Mouse (Mus musculus) stomach, embryonic 16.5 days (tissue): ENCODE measurements at regions not wholly inside any gene's neighbourhood (a gene's known extent, or its start where the extent isn't known, plus 50 kb on each side); places are given as distances from the start of the nearest gene placed in this dataset.

Experiments
- ATAC-seq: fragments of 200-750 bp; cut with Nextera tagmentation; 2 replicates; pipeline ENCODE4 v1.8.0; 2017; ENCODE audit warnings: moderate number of reproducible peaks, moderate TSS enrichment; ENCODE audit not compliant: insufficient read depth, low FRiP score
- H3K27ac ChIP-seq: fragments of 300-500 bp; sonication (generic); 2 replicates; pipeline ENCODE4 v1.5.1; 2014; ENCODE audit warnings: low read length
- H3K27me3 ChIP-seq: fragments of 300-500 bp; sonication (generic); 2 replicates; pipeline ENCODE4 v1.6.1; 2014; ENCODE audit warnings: low read length, control low read depth, mixed read lengths; ENCODE audit not compliant: control insufficient read depth, insufficient read depth
- H3K36me3 ChIP-seq: fragments of 300-500 bp; sonication (generic); 2 replicates; pipeline ENCODE4 v1.6.1; 2014; ENCODE audit warnings: low read length; ENCODE audit not compliant: control insufficient read depth, insufficient read depth
- H3K4me1 ChIP-seq: fragments of 300-500 bp; sonication (generic); 2 replicates; pipeline ENCODE4 v1.6.1; 2014; ENCODE audit warnings: low read length, control low read depth, mixed read lengths; ENCODE audit not compliant: control insufficient read depth, insufficient read depth
- H3K4me2 ChIP-seq: fragments of 300-500 bp; sonication (generic); 2 replicates; pipeline ENCODE4 v1.6.1; 2014; ENCODE audit warnings: low read depth, low read length, mixed read lengths
- H3K4me3 ChIP-seq: fragments of 300-500 bp; sonication (generic); replicated peaks from 2 replicates; pipeline ENCODE4 v1.5.1; 2014; ENCODE audit warnings: mild to moderate bottlenecking, low read length
- H3K9ac ChIP-seq: fragments of 300-500 bp; sonication (generic); 2 replicates; pipeline ENCODE4 v1.6.1; 2014; ENCODE audit warnings: low read length
- H3K9me3 ChIP-seq: fragments of 300-500 bp; sonication (generic); replicated peaks from 2 replicates; pipeline ENCODE4 v1.6.1; 2016; ENCODE audit warnings: low read length, control low read depth; ENCODE audit not compliant: control insufficient read depth
- WGBS: fragments of 180-500 bp; shearing (Covaris S2); extraction: QIAGEN DNeasy Blood & Tissue Kit; methylation state at CpG from one replicate; pipeline ENCODE4 v1.1.7; 2014; 5-methylcytosine and 5-hydroxymethylcytosine counted together

DNA sequence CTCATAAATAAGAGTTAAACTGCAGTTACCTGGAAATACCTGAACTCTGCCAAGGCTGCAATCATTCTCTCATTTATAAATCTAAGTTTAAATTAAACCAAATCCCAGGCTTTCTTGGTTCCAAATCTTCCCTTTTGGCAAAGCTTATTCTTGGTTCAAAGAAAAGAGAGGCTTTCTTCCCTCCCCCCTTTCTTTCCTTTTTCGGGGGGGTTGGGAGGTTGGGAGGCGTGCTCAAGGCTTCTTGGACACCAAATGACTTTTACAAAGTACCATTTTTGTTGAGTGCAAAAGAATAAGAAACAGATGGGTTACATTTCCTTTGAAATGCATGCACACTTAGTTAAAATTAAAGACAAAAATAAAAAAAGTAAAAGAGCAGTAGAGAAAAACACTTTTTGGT lies 105.4 kb upstream of the Mroh9 start:
- WGBS: 75% methylated on average over 2 of the region's 2 CpGs
- no peak overlapping the region for H3K4me2 ChIP-seq
- no peaks in the 10 kb centered on the region for H3K4me1 ChIP-seq
- H3K27me3 ChIP-seq: no peaks in the 10 kb centered on the region
- H3K36me3 ChIP-seq: no peaks in the 10 kb centered on the region
- H3K27ac ChIP-seq: no peak overlapping the region
- ATAC-seq: no peak
- H3K4me3 ChIP-seq: no peak overlapping the region
- no peaks in the 10 kb centered on the region for H3K9me3 ChIP-seq
- no peak overlapping the region for H3K9ac ChIP-seq

- WGBS: 77% methylated on average over 2 of the region's 2 CpGs
- Histone ChIP-seq H3K4me2 (no peak overlapping the region), H3K36me3 (no peaks in the 10 kb centered on the region), H3K4me1 (no peaks in the 10 kb centered on the region), H3K4me3 (no peak overlapping the region), H3K27me3 (no peaks in the 10 kb centered on the region), H3K9ac (no peak overlapping the region), H3K27ac (no peak overlapping the region), H3K9me3 (no peaks in the 10 kb centered on the region)
- no peak for ATAC-seq
Measured at GRCm38 (mm10) chr1:163181851-163182250, 96.4 kb upstream of the Mroh9 start.

- Histone ChIP-seq H3K4me1 (no peaks in the 10 kb centered on the region), H3K4me3 (no peak overlapping the region), H3K36me3 (no peaks in the 10 kb centered on the region), H3K27me3 (no peaks in the 10 kb centered on the region), H3K4me2 (no peak overlapping the region), H3K9ac (no peak overlapping the region), H3K27ac (no peak overlapping the region), H3K9me3 (no peaks in the 10 kb centered on the region)
- no peak for ATAC-seq
- WGBS: 42% methylated on average over 3 of the region's 3 CpGs
Measured at GRCm38 (mm10) chr1:163177011-163177410, 91.5 kb upstream of the Mroh9 start.

DNA sequence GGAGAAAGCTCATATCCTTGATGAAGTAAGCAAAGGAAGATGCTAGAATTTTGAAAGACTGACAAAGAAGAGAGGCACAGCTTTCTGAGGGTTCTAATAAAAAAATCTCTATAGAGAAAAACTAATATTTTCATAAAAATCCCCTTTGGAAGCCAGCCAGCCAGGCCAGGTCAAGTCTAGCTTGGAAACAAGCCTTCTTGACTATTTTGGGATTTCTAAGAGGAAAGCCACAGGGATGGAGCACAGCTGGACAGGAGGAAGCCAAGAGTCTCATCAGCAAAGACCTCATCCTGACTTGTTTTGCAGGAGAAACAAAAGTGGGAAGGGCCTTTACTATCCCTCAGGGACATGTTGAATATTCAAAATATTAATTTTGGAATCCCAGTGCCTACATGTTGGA lies 81.6 kb upstream of the Mroh9 start:
- H3K4me1 ChIP-seq: no peaks in the 10 kb centered on the region
- no peak overlapping the region for H3K4me2 ChIP-seq
- H3K9ac ChIP-seq: no peak overlapping the region
- H3K9me3 ChIP-seq: no peaks in the 10 kb centered on the region; the same call in 1 of the 2 replicates
- H3K27me3 ChIP-seq: no peaks in the 10 kb centered on the region
- no peaks in the 10 kb centered on the region for H3K36me3 ChIP-seq
- H3K27ac ChIP-seq: no peak overlapping the region
- H3K4me3 ChIP-seq: no peak overlapping the region
- no peak for ATAC-seq

- no peaks in the 10 kb centered on the region for H3K27me3 ChIP-seq
- WGBS: 61% methylated on average over 2 of the region's 2 CpGs
- H3K9me3 ChIP-seq: no peaks in the 10 kb centered on the region
- H3K27ac ChIP-seq: no peak overlapping the region
- no peak overlapping the region for H3K4me2 ChIP-seq
- no peak for ATAC-seq
- no peaks in the 10 kb centered on the region for H3K36me3 ChIP-seq
- no peaks in the 10 kb centered on the region for H3K4me1 ChIP-seq
- H3K9ac ChIP-seq: no peak overlapping the region
- H3K4me3 ChIP-seq: no peak overlapping the region
Measured at GRCm38 (mm10) chr1:163163636-163164035, 78.2 kb upstream of the Mroh9 start.

- 35% methylated on average over 3 of the region's 3 CpGs for WGBS
- ATAC-seq: no peak
Measured at GRCm38 (mm10) chr1:163159911-163160310, 74.4 kb upstream of the Mroh9 start.

DNA sequence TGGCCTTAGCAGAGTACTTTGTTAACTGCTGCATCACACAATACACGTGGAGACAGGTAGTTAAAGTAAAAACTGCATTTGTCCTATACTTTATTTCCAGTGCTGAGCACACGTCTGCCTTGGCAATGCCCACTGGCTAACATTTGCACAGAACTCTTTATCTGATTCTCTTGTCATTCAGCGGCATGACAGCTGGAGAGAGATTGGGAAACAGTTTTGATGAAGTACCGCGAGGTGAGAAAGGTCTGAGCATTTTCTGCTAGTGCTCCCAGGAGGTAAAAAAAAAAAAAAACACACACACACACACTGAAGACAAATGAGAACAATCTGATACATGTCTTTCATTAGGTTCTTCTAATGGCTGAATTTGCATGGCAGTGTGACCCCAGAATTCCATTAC lies 73.0 kb upstream of the Mroh9 start:
- no peaks in the 10 kb centered on the region for H3K27me3 ChIP-seq
- no peak overlapping the region for H3K4me2 ChIP-seq
- H3K4me3 ChIP-seq: no peak overlapping the region
- no peaks in the 10 kb centered on the region for H3K4me1 ChIP-seq
- no peak overlapping the region for H3K9ac ChIP-seq
- H3K27ac ChIP-seq: no peak overlapping the region
- WGBS: 41% methylated on average over 5 of the region's 5 CpGs
- H3K9me3 ChIP-seq: no peaks in the 10 kb centered on the region
- no peaks in the 10 kb centered on the region for H3K36me3 ChIP-seq
- ATAC-seq: no peak

More at GRCm38 (mm10) chr1:163159911-163160310, 74.4 kb upstream of the Mroh9 start:
- no peak overlapping the region for H3K9ac ChIP-seq
- no peaks in the 10 kb centered on the region for H3K27me3 ChIP-seq
- no peaks in the 10 kb centered on the region for H3K9me3 ChIP-seq
- H3K4me1 ChIP-seq: no peaks in the 10 kb centered on the region
- H3K27ac ChIP-seq: no peak overlapping the region
- no peak overlapping the region for H3K4me2 ChIP-seq
- no peaks in the 10 kb centered on the region for H3K36me3 ChIP-seq
- H3K4me3 ChIP-seq: no peak overlapping the region

GRCm38 (mm10) chr1:163150203-163150855 lies 64.9 kb upstream of the Mroh9 start:
- H3K4me1 ChIP-seq: no peaks in the 10 kb centered on the region
- H3K27ac ChIP-seq: no peak overlapping the region
- peak; percentile 80 for ATAC-seq
- H3K9me3 ChIP-seq: no peaks in the 10 kb centered on the region
- H3K9ac ChIP-seq: peak overlapping the region; percentile 57; the same call in 1 of the 2 replicates
- peak overlapping the region; percentile 42 for H3K4me3 ChIP-seq
- H3K36me3 ChIP-seq: no peaks in the 10 kb centered on the region
- 23% methylated on average over 13 of the region's 13 CpGs for WGBS
- peak overlapping the region; percentile 53 for H3K4me2 ChIP-seq
- H3K27me3 ChIP-seq: no peaks in the 10 kb centered on the region

DNA sequence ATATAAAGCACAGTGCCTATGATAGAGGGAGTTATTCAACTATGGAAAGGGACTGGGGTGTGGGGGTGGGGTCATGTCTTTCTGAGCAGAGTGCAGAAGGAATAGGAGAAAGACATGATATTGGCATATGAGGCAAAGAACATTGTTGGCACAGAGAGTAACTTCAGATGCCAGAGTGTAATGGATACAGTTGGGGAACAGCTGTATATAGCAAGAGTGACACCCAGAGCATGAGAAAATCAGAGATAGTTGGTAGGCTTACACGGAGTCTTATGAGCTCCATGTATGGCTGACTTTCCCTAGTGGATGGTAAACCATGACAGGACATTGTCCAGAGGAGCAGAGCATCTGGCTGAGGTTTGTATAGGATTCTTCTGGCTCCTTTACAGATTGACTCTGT lies 61.2 kb upstream of the Mroh9 start:
- Histone ChIP-seq H3K4me1 (no peaks in the 10 kb centered on the region), H3K27ac (no peak overlapping the region), H3K27me3 (no peaks in the 10 kb centered on the region), H3K4me3 (no peak overlapping the region), H3K9me3 (no peaks in the 10 kb centered on the region), H3K9ac (no peak overlapping the region), H3K36me3 (no peaks in the 10 kb centered on the region), H3K4me2 (no peak overlapping the region)
- 45% methylated on average over 1 of the region's 1 CpGs for WGBS
- ATAC-seq: no peak
